Mouse (Mus musculus): ENCODE measurements around the gene Creld1.

Creld1 gene

DNA sequence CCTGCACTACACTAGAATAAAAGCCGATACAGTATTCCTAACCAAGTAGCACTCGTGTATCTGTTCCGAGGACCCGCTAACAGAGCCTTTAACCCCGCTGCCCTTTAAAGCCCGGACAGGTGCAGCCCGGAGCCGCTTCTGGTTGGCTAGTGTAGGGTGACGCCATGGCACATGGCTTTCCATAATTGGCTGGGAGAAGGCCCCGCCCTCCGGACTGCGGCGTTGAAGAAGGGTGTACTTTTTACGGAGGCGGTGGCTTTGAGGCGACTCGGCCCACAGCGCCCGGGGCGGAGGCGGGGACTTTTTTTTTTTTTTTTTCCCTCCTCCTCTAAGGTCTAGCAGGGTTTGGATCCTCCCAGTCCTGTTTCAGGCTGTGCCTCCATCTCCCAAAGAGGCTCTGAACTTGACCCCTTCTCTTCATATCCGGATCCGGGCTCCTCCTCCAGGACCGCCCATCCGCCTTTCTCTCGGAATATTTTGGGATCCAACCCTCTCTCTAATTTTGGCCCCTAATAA is at the start of gene Creld1:
TSS of gene Creld1 (plus strand) at position 198 of the 516 bp plus-strand sequence.
- DNase-seq, result peak; percentile 93

DNA sequence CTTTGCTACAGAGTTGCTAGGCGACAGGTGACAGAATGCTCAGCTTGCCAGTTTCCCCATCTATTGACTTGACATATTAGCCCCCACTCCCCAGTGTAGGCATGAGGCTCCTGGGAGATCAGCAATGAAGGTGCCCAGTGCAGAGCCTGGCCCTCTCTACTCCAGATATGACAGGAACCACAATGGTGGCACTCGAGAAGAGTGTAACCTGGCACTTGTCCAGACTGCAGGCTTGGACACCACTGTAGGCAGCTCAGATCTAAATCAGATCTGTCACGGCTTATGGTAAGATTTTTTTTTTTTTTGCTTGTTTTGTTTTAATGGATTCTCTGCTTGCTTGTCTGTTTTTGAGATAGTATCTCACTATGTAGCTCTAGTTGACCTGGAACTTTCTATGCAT is 49.4 kb upstream of the Creld1 start:
- no peak for DNase-seq

DNA sequence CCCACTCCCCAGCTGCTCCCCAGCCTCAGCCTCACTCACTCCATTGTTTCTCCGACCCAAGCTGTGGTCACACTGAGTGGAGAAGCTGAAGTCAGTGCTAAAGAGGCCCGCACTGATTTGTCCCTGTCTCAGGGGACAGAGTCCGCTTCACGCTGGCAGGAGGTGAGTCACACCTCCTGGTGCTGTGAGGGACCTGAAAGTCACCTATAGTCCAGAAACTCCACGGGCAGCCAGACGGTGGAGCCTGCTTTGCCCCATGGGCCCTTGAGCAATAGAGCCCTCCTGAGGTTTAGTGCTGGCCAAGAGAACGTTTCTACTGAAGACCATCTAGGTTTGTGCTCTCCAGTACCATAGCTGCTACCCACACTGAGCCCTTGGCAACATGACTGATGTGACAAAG is 48.4 kb upstream of the Creld1 start:
- DNase-seq, result no peak

DNA sequence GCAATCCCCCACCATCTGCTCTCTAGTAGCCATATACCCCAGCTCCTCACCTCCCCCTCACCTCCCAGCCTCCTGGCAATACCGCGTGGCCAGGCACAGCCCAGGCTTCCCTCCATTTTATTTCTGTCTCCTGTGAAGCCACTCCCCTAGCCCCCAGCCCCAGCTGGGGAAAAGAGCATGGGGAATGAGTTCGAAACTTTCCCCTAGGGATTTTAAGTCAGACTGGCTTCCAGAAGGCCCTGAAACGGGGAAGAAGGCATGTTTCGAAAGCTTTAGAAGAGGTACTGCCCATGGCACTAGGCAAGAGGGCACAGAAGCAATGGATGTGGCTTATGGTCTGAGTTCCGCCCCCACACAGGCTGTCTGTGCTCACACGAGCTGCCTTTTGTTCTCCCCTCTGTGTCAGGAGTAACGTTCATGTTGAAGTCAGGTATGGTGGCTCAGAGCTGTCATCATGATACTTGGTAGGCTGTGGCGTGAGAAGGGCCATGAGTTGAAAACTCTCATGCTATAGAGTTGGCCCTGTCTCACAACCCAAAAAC is 47.4 kb upstream of the Creld1 start, which contains the start of gene Cidec:
TSS of gene Cidec (minus strand) at position 97 of the 542 bp plus-strand sequence.
- DNase-seq, result no peak

DNA sequence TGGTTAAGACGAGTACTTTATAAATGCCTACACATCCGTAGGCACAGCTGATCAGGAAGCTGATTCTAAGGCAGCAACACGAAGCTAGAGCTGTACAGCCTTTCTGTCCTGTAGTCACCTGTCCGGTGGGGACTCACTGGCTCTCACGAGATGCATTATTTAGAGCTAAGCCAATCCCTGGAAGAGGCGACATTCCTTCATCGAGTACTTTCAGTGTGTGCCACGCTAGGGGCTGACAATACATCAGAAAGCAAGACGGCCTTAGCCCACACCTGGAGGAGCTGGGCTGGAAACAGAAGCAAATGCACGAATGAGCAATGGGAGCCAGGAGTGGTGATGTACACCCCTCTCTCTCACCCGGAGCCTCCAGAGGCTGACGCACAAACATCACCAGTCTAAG is 46.0 kb upstream of the Creld1 start:
- no peak for DNase-seq

DNA sequence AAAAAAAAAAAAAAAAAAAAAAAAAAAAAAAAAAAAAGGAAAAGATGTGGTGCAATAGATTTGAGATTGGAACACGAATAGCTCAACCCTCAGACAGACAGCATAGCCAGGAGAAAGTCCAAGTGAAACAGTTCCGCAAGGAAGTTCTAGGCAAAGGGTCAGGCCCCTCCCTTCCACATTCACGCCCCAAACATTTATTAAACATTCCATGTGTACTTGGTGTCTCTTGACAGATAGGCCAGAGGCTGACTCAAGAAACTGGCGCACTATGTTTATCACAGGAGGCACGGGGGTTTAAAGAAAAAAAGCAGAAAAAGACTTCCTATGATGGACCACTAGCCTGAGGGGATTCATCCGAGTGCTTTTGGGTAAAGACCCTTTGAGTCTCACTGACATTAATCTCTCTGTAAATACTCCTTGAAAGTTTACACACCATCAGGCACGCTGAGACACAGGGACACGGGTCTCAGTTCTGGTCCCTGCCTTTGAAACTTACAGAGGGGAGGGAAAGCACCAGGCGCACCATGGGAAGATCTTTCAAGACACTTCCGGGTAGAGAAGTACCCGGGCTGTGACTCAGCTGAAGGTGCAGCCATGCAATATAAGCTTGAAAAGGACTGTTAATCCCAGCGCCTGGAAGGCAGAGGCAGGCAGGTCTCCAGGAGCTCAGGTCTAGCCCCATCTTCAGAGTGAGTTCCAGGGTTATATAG is 44.2 kb upstream of the Creld1 start:
- no peak for DNase-seq

DNA sequence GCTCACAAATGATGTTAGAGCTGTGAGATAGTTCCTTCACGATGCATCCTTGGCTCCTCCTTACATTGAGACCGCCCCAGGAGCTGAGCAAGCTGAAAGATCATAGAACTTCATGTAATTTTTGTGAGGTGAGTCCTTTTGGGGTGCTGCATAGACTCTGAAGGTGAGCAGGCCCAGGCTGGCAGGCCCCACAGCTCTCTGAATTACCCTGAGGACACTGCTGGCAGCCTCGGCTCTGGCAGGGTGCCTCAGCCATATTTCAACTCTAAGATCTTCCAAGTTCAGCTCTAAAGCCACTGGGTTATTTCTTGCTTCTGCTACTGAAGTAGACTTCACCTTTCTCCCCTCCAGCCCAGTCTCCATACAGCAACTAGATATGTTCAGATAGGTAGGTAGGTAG is 42.4 kb upstream of the Creld1 start:
- no peak for DNase-seq

DNA sequence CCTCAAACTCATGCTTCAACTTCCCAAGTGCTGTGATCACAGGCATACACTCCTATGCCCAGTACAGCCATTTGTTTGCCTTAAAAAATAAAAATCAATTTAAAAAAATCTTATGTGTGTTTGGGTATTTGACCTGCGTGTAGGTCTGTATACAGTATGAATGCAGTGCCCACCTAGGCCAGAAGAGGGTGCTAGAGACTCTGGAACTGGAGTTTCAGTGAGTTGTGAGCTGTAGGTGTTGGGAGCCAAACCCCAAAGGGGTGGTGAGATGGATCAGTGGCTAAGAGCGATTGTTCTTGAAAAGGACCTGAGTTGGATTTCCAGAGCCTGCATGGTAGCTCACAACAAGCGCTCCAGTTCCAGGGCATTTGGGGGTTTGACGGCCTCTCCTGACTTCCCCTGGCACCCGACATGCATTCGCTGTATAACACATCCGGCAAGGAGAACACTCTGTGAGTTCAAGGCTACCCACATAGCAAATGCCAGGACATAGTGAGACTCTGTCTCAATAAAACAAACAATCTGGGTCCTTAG is 41.9 kb upstream of the Creld1 start:
- DNase-seq, result peak; percentile 83

DNA sequence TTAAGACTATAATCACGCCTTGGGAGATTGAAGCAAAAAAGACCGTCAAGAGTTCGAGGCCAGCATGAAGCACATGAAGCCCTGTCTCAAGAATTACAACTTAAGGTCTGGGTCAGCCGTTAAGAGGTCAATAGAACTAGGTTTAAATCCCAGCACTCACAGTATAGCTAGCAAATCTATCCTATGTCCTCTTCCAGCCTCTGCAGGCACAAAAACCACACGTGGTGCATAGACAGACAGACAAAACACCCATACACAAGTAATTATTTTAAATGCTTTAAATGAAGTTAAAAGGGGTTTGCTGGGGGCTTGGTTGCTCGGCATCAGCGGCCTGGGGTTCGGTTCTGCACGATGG is 41.0 kb upstream of the Creld1 start:
- DNase-seq, result no peak

DNA sequence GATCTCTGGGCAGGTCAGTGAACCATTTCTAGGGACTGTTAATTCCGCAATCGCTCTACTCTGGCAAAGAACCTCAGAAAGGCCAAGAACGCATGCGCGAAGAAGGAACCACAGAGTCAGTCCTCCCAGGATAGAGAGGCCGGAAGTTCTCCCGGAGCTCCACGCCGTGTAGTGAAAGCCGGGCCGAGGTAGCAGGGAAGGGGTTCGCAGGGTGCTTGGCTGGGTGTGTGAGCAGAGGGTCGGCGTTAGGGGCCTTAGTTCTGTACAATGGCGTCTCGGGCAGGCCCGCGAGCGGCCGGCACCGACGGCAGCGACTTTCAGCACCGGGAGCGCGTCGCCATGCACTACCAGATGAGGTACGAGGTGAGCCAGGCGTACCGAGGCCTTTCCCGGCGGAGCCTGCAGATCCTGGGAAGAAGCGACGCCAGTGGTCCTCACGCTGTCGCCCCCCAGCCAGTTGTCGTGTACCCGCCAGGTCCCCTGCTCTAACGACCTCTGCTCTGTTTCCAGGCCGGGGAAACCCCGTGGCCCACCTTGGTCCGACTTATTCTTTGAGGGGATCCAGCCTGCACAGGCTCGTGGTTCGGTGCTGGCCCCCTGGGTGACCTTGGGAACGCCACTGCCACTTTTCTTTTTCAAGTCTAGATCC is 40.5 kb upstream of the Creld1 start, which contains the start of gene Jagn1:
TSS of gene Jagn1 (plus strand) at position 128 of the 649 bp plus-strand sequence.
- DNase-seq, result peak; percentile 93

DNA sequence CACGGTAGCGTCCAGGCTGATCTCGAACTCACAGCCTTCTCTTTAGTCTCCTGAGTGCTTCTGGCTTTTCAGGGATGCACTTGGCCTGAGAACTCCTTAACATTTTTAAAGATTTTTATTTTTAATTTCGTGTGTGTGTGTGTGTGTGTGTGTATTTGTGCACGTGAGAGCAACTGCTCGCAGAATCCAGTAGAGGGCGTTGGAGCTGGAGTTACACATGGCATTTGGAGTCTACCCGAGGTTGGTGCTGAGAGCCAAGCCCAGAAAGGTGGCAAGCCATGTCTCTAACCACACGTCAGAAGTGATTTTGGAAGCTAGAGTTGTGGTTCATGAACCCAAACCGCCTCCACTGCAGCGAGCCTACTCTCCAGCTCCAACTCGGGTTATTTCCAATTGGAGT is 40.0 kb upstream of the Creld1 start:
- no peak for DNase-seq

DNA sequence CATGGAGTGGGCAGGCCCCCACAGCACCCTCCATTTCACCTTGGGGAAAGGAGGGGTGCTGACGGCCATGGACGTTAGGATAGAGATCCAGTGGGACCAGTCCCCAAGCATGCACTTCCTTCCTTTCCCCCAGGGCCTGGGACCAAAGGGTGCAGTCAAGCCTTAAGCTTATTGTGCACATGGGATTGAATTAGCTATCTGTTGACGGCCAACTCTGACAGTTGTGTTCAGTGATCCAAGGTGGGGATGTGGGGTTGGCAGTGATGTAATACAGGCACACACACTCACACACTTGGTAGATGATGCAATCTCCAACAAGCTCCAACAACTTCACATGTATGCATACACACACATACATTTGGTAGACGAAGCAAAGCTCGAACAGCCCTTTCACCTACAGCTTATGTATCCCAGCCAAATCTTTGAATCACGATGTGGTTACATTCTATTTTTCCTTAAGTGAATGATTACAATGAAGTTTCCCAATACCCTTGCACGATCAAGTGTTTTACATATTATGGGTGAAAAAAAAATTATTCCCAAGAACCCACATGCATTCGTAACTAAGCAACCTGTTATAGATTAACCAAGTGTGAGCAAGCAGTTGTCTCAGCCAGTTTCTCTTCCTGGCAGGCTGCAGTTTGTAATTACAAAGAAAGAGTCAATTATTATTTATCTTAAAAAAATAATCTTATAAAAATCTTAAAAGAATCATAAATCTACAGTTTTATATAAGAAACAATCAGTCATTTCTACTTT is 38.7 kb upstream of the Creld1 start:
- no peak for DNase-seq

DNA sequence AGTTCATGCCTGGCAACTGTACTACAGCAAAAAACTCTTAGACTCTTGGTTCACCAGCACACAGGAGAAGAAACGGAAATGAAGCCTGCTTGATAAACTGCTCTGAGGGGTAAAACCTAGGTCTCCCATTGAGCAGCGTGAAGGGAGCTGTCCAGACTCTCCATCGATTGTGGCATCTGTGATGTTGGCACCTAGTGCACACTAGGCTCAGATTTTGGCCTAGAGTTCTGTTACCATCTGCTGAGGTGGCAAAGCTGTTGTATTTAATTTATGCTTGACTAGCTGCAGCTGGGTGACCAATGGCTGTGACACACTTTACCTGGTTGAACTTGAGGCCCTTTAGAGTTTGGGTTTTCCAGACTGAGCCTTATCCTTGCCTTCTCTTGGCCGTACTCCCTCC is 35.5 kb upstream of the Creld1 start:
- no peak for DNase-seq

DNA sequence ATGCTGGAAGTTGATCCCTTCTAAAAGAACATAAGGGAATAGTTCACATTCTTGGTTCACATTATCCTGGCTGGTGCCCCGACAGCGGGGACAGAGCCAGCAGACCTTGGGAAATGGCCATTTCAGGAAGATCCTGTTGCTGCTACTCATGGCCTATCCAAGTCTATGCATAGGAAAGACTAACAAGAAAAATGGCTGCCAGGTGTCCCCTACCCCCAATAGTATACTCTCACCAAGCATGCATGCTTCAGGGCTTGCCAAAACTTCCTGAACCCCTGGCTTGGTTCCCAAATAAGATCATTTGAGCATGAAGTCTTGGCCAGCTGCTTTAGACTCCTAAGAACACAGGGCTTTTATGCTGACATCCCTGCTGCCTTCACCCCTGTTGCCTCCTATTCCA is 31.3 kb upstream of the Creld1 start:
- DNase-seq, result no peak

DNA sequence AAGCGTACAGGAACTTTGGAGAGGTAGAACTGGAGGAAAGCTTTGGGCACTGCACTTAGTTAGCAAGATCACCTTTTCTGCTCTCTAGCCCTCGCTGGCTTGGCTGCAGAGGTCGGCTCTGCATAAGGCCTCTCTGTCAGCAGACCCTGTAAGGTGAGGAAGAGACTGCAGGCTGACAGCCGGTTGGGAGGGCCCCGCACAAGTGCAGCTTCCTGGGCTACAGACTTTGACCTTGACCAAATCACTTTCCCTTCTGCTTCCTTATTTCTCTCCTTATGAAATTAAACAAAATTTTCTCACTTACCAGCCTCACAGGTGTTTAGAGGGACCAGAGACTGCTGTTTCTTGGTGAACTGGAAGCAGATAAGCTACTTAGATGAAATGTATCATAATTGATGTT is 28.1 kb upstream of the Creld1 start:
- no peak for DNase-seq

DNA sequence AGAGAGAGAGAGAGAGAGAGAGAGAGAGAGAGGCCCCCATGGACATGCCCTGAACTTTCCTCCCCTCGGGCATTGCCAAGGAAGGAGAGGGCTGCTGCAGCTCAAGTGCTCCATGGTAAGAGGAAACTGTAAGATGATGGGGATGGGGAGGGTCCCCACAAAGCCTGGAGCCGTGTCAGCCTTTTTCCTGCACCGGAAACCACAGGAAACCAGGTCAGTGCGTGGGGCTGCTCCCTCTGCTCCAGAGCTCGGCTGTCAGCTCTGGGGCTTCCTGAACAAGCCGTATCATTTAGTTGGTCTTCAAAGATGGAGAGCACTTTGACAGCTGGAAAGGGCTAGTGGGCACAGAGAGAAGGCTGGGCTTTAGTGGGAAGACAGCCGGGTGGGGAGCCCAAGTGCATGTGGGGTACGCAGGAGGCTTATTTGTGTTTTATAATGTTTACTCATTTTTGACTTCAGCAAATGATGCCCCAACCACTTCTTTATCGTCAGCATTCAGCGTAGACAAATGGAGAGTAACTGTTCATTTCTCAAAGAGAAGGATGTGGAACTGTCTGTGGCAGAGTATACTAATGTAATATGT is 25.1 kb upstream of the Creld1 start, which contains the start of gene Il17re:
TSS of gene Il17re (plus strand) at position 533 of the 583 bp plus-strand sequence.
- DNase-seq, result no peak

DNA sequence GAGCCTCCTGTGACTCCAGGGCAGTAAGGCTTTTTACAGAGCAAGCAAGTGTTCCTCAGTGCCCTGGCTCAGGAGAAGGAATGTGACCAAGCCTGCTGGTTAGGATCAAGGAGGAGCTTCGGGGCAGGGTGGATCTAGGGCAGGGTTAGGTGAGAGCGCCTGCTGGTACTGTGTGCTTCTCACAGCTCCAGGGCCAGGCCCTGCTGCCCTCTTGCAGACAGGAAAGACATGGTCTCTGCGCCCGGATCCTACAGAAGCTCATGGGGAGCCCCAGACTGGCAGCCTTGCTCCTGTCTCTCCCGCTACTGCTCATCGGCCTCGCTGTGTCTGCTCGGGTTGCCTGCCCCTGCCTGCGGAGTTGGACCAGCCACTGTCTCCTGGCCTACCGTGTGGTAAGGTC is 24.5 kb upstream of the Creld1 start:
- DNase-seq, result peak; percentile 63

DNA sequence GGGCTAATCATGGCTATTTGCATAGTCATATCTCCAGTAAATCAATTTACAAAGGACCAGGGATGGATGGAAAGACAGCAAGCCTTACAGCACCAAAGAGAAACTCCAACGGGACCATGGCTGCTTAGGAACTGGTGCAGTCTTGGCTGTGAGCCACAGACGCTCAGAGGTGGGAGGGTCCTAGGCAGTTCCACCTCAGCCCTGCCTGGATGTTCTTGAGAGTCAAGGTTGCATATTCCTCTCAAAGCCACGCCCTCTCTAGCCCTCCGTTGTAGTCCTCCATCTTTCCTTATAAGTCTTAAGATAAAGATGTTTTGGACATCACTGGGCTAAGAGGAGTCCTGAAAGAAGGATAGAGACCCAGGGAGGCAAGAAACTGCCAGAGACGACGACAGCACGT is 19.1 kb upstream of the Creld1 start:
- no peak for DNase-seq

DNA sequence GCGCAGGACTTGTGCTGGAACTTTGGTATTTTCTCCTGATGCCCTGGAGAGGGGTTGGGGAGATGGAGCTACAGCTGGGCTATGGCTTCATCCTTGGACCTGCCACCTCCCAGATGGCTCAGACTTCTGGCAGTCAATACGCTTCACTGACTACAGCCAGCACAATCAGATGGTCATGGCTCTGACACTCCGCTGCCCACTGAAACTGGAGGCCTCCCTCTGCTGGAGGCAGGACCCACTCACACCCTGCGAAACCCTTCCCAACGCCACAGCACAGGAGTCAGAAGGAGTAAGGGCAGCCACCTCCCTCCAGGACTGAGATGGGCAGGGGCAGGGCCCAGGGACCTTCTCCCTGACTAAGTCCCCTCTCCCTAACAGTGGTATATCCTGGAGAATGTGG is 17.5 kb upstream of the Creld1 start:
- no peak for DNase-seq

DNA sequence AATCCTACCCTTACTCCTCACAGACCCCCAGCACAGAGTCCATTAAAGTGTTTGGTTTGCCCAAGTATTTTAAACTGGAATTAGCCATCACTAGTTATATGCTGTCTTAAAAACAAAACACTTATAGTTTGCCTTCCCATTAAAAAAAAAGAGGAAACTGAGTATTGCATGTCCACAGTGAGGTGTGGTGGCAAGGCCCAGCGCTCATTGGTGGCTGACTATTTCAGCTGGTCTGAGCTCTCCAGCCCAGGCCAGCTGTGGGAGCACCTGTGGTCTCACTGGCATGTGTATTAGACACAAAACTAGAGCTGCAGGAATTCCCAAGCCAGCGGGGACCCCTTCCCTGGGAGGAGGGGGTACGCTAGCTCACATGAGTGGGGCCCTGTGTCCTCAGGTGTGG is 14.6 kb upstream of the Creld1 start:
- DNase-seq, result no peak

DNA sequence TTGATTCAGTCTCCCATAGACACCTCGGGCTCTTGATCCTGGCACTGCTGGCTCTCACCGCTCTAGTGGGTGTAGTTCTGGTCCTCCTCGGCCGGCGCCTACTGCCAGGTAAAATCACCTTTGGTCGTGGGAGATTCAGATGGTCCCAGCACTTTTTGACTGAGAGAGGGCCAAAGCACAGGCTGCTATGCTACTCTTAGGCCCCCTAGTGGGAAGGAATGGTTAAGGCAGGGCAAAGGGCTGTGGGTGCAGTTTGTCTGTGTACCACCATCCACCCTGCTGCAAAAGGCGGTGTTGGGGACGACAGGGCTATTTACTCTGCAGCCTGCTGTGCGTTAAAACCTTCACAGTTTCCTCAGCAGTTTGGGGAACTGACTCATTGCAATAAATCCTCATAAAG is 14.1 kb upstream of the Creld1 start:
- DNase-seq, result peak; percentile 79

DNA sequence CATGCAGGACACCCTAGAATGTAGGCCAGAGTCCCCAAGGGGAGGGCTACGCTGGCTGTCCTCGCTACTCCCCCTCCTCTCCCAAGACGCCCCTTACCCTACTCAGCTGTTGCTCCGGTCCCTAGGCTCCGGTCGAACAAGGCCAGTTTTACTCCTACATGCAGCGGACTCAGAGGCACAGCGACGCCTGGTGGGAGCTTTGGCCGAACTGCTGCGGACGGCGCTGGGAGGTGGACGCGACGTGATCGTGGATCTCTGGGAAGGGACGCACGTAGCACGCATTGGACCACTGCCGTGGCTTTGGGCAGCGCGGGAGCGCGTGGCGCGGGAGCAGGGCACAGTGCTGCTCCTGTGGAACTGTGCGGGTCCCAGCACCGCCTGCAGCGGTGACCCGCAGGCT is 13.7 kb upstream of the Creld1 start:
- DNase-seq, result peak; percentile 83
